Mouse (Mus musculus) forebrain, embryonic 12.5 days (tissue): ENCODE measurements around the gene Pde4d. TPM values are rescaled to one million over a fixed set of nuclear protein-coding genes. Genes with fewer than 3 reads are reported as not detected.

Experiments used
- ATAC-seq: fragments of 200-750 bp; cut with Nextera tagmentation; 2 replicates; pipeline ENCODE4 v1.8.0; 2017; ENCODE audit warnings: moderate TSS enrichment; ENCODE audit not compliant: low FRiP score
- H3K27ac ChIP-seq: fragments of 300-500 bp; sonication (generic); 2 replicates; pipeline ENCODE4 v1.5.1; 2016; ENCODE audit warnings: mild to moderate bottlenecking
- H3K27me3 ChIP-seq: fragments of 300-500 bp; sonication (generic); 2 replicates; pipeline ENCODE4 v1.6.1; 2016; ENCODE audit warnings: mild to moderate bottlenecking
- H3K36me3 ChIP-seq: fragments of 300-500 bp; sonication (generic); replicated peaks from 2 replicates; pipeline ENCODE4 v1.6.1; 2016; ENCODE audit warnings: mild to moderate bottlenecking
- H3K4me1 ChIP-seq: fragments of 300-500 bp; sonication (generic); 2 replicates; pipeline ENCODE4 v1.6.1; 2016
- H3K4me2 ChIP-seq: fragments of 300-500 bp; sonication (generic); 2 replicates; pipeline ENCODE4 v1.6.1; 2016; ENCODE audit warnings: mild to moderate bottlenecking, moderate library complexity
- H3K4me3 ChIP-seq: fragments of 300-500 bp; sonication (generic); replicated peaks from 2 replicates; pipeline ENCODE4 v1.5.1; 2016; ENCODE audit warnings: mild to moderate bottlenecking
- H3K9ac ChIP-seq: fragments of 300-500 bp; sonication (generic); 2 replicates; pipeline ENCODE4 v1.6.1; 2016; ENCODE audit warnings: mild to moderate bottlenecking
- H3K9me3 ChIP-seq: fragments of 300-500 bp; sonication (generic); 2 replicates; pipeline ENCODE4 v1.6.1; 2016
- WGBS: fragments of 180-500 bp; shearing (Covaris S2); methylation state at CpG from one replicate; pipeline ENCODE4 v1.1.7; 2016; 5-methylcytosine and 5-hydroxymethylcytosine counted together
- polyA plus RNA-seq: library from polyadenylated mRNA; unstranded; fragments of >200 nt; fragmentation: Nextera tagmentation; extraction: Ambion mirVana; gene quantifications from 2 replicates; pipeline ENCODE4 v1.2.1, GENCODE M21; 2016

Pde4d gene
- polyA plus RNA-seq, 1 experiment from 2014 or later: 15.0 TPM

- Histone ChIP-seq H3K4me3 (no peak overlapping the region), H3K4me2 (no peak overlapping the region), H3K27ac (no peak overlapping the region), H3K27me3 (no peaks in the 10 kb centered on the region), H3K4me1 (peaks cover 13% of the 10 kb centered on the region), H3K9me3 (no peaks in the 10 kb centered on the region), H3K9ac (no peak overlapping the region), H3K36me3 (no peaks in the 10 kb centered on the region)
- ATAC-seq: no peak
- 43% methylated on average over 11 of the region's 11 CpGs for WGBS
Observed at GRCm38 (mm10) chr13:109347770-109348169, 898.0 kb downstream of the Pde4d start.

GRCm38 (mm10) chr13:109348316-109348715 lies 898.6 kb downstream of the Pde4d start:
- peaks cover 13% of the 10 kb centered on the region for H3K4me1 ChIP-seq
- ATAC-seq: no peak
- no peak overlapping the region for H3K4me2 ChIP-seq
- no peak overlapping the region for H3K27ac ChIP-seq
- no peaks in the 10 kb centered on the region for H3K36me3 ChIP-seq
- H3K4me3 ChIP-seq: no peak overlapping the region
- WGBS: 86% methylated on average over 6 of the region's 6 CpGs
- no peaks in the 10 kb centered on the region for H3K9me3 ChIP-seq
- H3K27me3 ChIP-seq: no peaks in the 10 kb centered on the region
- no peak overlapping the region for H3K9ac ChIP-seq

- WGBS: 42% methylated on average over 7 of the region's 7 CpGs
- Histone ChIP-seq H3K4me3 (no peak overlapping the region), H3K9ac (no peak overlapping the region), H3K36me3 (no peaks in the 10 kb centered on the region), H3K4me2 (no peak overlapping the region), H3K4me1 (peaks cover 13% of the 10 kb centered on the region), H3K27me3 (no peaks in the 10 kb centered on the region), H3K27ac (no peak overlapping the region), H3K9me3 (no peaks in the 10 kb centered on the region)
- ATAC-seq: peak; percentile 83
Observed at GRCm38 (mm10) chr13:109350100-109350499, 900.4 kb downstream of the Pde4d start.

- Histone ChIP-seq H3K4me3 (no peak overlapping the region), H3K27me3 (no peaks in the 10 kb centered on the region), H3K4me2 (no peak overlapping the region), H3K9ac (no peak overlapping the region), H3K27ac (no peak overlapping the region), H3K4me1 (peaks cover 13% of the 10 kb centered on the region), H3K9me3 (no peaks in the 10 kb centered on the region), H3K36me3 (no peaks in the 10 kb centered on the region)
- no peak for ATAC-seq
- WGBS: 81% methylated on average over 7 of the region's 7 CpGs
Observed at GRCm38 (mm10) chr13:109354017-109354416, 904.3 kb downstream of the Pde4d start.

- WGBS: 86% methylated on average over 7 of the region's 7 CpGs
- H3K4me3 ChIP-seq: no peak overlapping the region
- H3K27ac ChIP-seq: no peak overlapping the region
- no peaks in the 10 kb centered on the region for H3K27me3 ChIP-seq
- no peak for ATAC-seq
- H3K4me2 ChIP-seq: no peak overlapping the region
- no peaks in the 10 kb centered on the region for H3K4me1 ChIP-seq
- H3K36me3 ChIP-seq: no peaks in the 10 kb centered on the region
- H3K9me3 ChIP-seq: no peaks in the 10 kb centered on the region
- no peak overlapping the region for H3K9ac ChIP-seq
Observed at GRCm38 (mm10) chr13:109356252-109356651, 906.5 kb downstream of the Pde4d start.

GRCm38 (mm10) chr13:109359994-109360393 lies 910.2 kb downstream of the Pde4d start:
- H3K4me1 ChIP-seq: no peaks in the 10 kb centered on the region

GRCm38 (mm10) chr13:109362340-109362739 lies 912.6 kb downstream of the Pde4d start:
- Histone ChIP-seq H3K4me2 (no peak overlapping the region), H3K9ac (no peak overlapping the region), H3K36me3 (no peaks in the 10 kb centered on the region), H3K4me3 (no peak overlapping the region), H3K27ac (no peak overlapping the region), H3K27me3 (no peaks in the 10 kb centered on the region), H3K9me3 (no peaks in the 10 kb centered on the region), H3K4me1 (no peaks in the 10 kb centered on the region)
- no peak for ATAC-seq
- 85% methylated on average over 6 of the region's 6 CpGs for WGBS

More at GRCm38 (mm10) chr13:109359994-109360393, 910.2 kb downstream of the Pde4d start:
- H3K9ac ChIP-seq: no peak overlapping the region
- H3K27me3 ChIP-seq: no peaks in the 10 kb centered on the region
- H3K36me3 ChIP-seq: no peaks in the 10 kb centered on the region
- H3K27ac ChIP-seq: no peak overlapping the region
- H3K4me2 ChIP-seq: no peak overlapping the region
- ATAC-seq: no peak
- 88% methylated on average over 2 of the region's 2 CpGs for WGBS
- H3K9me3 ChIP-seq: no peaks in the 10 kb centered on the region
- H3K4me3 ChIP-seq: no peak overlapping the region

- Histone ChIP-seq H3K4me2 (no peak overlapping the region), H3K27me3 (no peaks in the 10 kb centered on the region), H3K9ac (no peak overlapping the region), H3K27ac (no peak overlapping the region), H3K36me3 (no peaks in the 10 kb centered on the region), H3K4me3 (no peak overlapping the region), H3K4me1 (no peaks in the 10 kb centered on the region), H3K9me3 (no peaks in the 10 kb centered on the region)
- no peak for ATAC-seq
- 89% methylated on average over 5 of the region's 5 CpGs for WGBS
Observed at GRCm38 (mm10) chr13:109374465-109374864, 924.7 kb downstream of the Pde4d start.

- 68% methylated on average over 1 of the region's 1 CpGs for WGBS
- Histone ChIP-seq H3K4me3 (no peak overlapping the region), H3K36me3 (no peaks in the 10 kb centered on the region), H3K4me1 (no peaks in the 10 kb centered on the region), H3K27me3 (no peaks in the 10 kb centered on the region), H3K9me3 (no peaks in the 10 kb centered on the region), H3K4me2 (no peak overlapping the region), H3K9ac (no peak overlapping the region), H3K27ac (no peak overlapping the region)
- no peak for ATAC-seq
Observed at GRCm38 (mm10) chr13:109376681-109377080, 926.9 kb downstream of the Pde4d start.

GRCm38 (mm10) chr13:109380149-109380548 lies 930.4 kb downstream of the Pde4d start:
- no peaks in the 10 kb centered on the region for H3K9me3 ChIP-seq
- no peak overlapping the region for H3K27ac ChIP-seq
- no peaks in the 10 kb centered on the region for H3K27me3 ChIP-seq
- no peak overlapping the region for H3K9ac ChIP-seq
- ATAC-seq: no peak
- no peak overlapping the region for H3K4me2 ChIP-seq
- H3K36me3 ChIP-seq: no peaks in the 10 kb centered on the region
- WGBS: 96% methylated on average over 2 of the region's 2 CpGs
- H3K4me3 ChIP-seq: no peak overlapping the region
- H3K4me1 ChIP-seq: no peaks in the 10 kb centered on the region

- ATAC-seq: no peak
- no peak overlapping the region for H3K4me3 ChIP-seq
- H3K9ac ChIP-seq: no peak overlapping the region
- 88% methylated on average over 8 of the region's 8 CpGs for WGBS
- no peak overlapping the region for H3K4me2 ChIP-seq
- no peaks in the 10 kb centered on the region for H3K36me3 ChIP-seq
- H3K9me3 ChIP-seq: no peaks in the 10 kb centered on the region
- H3K4me1 ChIP-seq: no peaks in the 10 kb centered on the region
- H3K27ac ChIP-seq: no peak overlapping the region
- no peaks in the 10 kb centered on the region for H3K27me3 ChIP-seq
Observed at GRCm38 (mm10) chr13:109388626-109389220, 939.0 kb downstream of the Pde4d start.

- 85% methylated on average over 4 of the region's 4 CpGs for WGBS
- Histone ChIP-seq H3K27me3 (no peaks in the 10 kb centered on the region), H3K36me3 (no peaks in the 10 kb centered on the region), H3K4me2 (no peak overlapping the region), H3K4me1 (no peaks in the 10 kb centered on the region), H3K27ac (no peak overlapping the region), H3K9ac (no peak overlapping the region), H3K9me3 (no peaks in the 10 kb centered on the region), H3K4me3 (no peak overlapping the region)
- no peak for ATAC-seq
Observed at GRCm38 (mm10) chr13:109402396-109402795, 952.6 kb downstream of the Pde4d start.

GRCm38 (mm10) chr13:109402936-109403335 lies 953.2 kb downstream of the Pde4d start:
- Histone ChIP-seq H3K4me3 (no peak overlapping the region), H3K9ac (no peak overlapping the region), H3K27me3 (no peaks in the 10 kb centered on the region), H3K9me3 (no peaks in the 10 kb centered on the region), H3K4me1 (no peaks in the 10 kb centered on the region), H3K4me2 (no peak overlapping the region), H3K36me3 (no peaks in the 10 kb centered on the region), H3K27ac (no peak overlapping the region)
- ATAC-seq: no peak
- 38% methylated on average over 2 of the region's 2 CpGs for WGBS
